Mouse (Mus musculus) heart, adult 2 months (tissue): ENCODE data around the gene Lalba.

Source experiments
- CTCF ChIP-seq: fragments of 200-600 bp; IDR thresholded peaks from 2 replicates; pipeline ENCODE4 v1.8.1; 2022; ENCODE audit warnings: antibody characterized with exemption, mild to moderate bottlenecking, moderate library complexity
- POLR2A ChIP-seq: fragments of 200-500 bp; IDR thresholded peaks from 2 replicates; pipeline ENCODE4 v1.6.1; 2011; ENCODE audit warnings: mild to moderate bottlenecking, low read depth, low read length, control low read depth; ENCODE audit not compliant: insufficient read depth

GRCm38 (mm10) chr15:98479568-98480102 is 2.9 kb downstream of the Lalba start:
- no peak for TF ChIP-seq CTCF
- TF ChIP-seq POLR2A = no peak
